Mouse (Mus musculus) brain, embryonic 14.5 days (tissue): ENCODE data around the gene Nit2. TPM values are rescaled to one million over a fixed set of nuclear protein-coding genes. Genes with fewer than 3 reads are reported as not detected.

ENCODE experiments used
- DNase-seq: peaks from one replicate; pipeline ENCODE4 v3.0.0-alpha.2; 2011; ENCODE audit warnings: low read depth
- CTCF ChIP-seq: fragments of 200-500 bp; IDR thresholded peaks from 2 replicates; pipeline ENCODE4 v1.5.1; 2012; ENCODE audit warnings: inconsistent platforms, mild to moderate bottlenecking, moderate library complexity, borderline replicate concordance; ENCODE audit not compliant: insufficient read depth, insufficient read length; ENCODE audit errors: extremely low read depth
- POLR2A ChIP-seq: fragments of 200-500 bp; IDR thresholded peaks from 2 replicates; pipeline ENCODE4 v1.6.1; 2012; ENCODE audit warnings: mild to moderate bottlenecking, inconsistent platforms, borderline replicate concordance; ENCODE audit not compliant: poor library complexity, insufficient read depth, insufficient read length, severe bottlenecking; ENCODE audit errors: extremely low read depth
- polyA plus RNA-seq: library from polyadenylated mRNA; depleted of rRNA; stranded (reverse); fragments of >200 nt; gene quantifications from 2 replicates; pipeline ENCODE4 v1.2.3, GENCODE M21; 2012; rRNA removed

Gene Nit2
- 20.9 and 23.8 TPM in 2 replicates for polyA plus RNA-seq

- peak; percentile 80 for TF ChIP-seq CTCF
- peak; percentile 60; the same call in 1 of the 2 replicates for TF ChIP-seq POLR2A
These were observed at the start of gene Nit2 for GRCm38 (mm10) chr16:57166611-57167513. Gene Nit2 (minus strand): TSS chr16:57167341.

DNA sequence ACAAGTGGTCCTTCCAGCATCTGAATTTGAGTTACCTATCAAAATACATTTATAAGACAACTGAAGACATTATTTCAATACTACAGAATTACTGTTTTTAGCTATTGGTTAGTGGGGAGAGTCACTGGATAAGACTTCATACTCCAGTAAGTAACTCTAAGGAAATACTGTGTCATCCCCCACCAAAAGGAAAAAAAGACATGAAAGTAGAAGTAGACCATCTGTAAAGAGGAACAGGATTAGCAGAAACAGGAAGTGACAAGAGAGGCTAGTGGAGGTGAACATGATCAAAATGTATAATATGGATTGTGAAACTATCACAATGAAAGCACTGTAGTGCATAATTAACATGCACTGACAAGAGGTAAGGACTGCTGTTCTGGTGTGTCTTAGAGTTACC, 48.8 kb upstream of the Nit2 start:
- no peak for DNase-seq

More at GRCm38 (mm10) chr16:57166611-57167513, at the start of gene Nit2:
- DNase-seq, result peak; percentile 96

DNA sequence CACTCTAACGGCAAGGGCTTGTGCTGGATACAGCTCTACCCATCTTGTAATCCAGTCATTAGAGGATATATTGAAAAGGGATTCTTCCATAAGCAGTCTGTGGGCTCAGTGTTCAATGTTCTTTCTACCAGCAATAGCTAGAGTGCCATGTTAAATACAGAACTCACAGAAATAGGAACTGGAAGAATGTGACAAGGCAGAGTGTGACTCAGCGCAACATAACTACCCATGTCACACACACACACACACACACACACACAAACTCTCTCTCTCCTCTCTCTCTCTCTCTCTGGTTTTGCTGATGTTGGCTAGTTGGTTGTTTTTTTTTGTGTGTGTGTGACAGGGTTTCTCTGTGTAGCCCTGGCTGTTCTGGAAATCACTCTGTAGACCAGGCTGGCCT, 43.9 kb upstream of the Nit2 start:
- DNase-seq, result no peak
- no peak for TF ChIP-seq CTCF

More for the DNA sequence above, 48.8 kb upstream of the Nit2 start:
- TF ChIP-seq CTCF (no peak), POLR2A (no peak)

GRCm38 (mm10) chr16:57208342-57208741, 41.2 kb upstream of the Nit2 start:
- no peak for DNase-seq
- TF ChIP-seq CTCF (no peak), POLR2A (no peak)

GRCm38 (mm10) chr16:57197281-57197680, 30.1 kb upstream of the Nit2 start:
- TF ChIP-seq CTCF (no peak), POLR2A (no peak)
- no peak for DNase-seq

GRCm38 (mm10) chr16:57196590-57196989, 29.4 kb upstream of the Nit2 start:
- TF ChIP-seq POLR2A, result no peak
- no peak for TF ChIP-seq CTCF
- DNase-seq, result no peak

- no peak for DNase-seq
- TF ChIP-seq CTCF (no peak), POLR2A (no peak)
These were observed 24.1 kb upstream of the Nit2 start for GRCm38 (mm10) chr16:57191214-57191613.

GRCm38 (mm10) chr16:57190390-57190789, 23.2 kb upstream of the Nit2 start:
- TF ChIP-seq POLR2A, result no peak
- TF ChIP-seq CTCF, result no peak
- no peak for DNase-seq

GRCm38 (mm10) chr16:57189493-57189892, 22.4 kb upstream of the Nit2 start:
- no peak for DNase-seq
- TF ChIP-seq POLR2A (no peak), CTCF (no peak)

- DNase-seq, result no peak
- no peak for TF ChIP-seq CTCF
- TF ChIP-seq POLR2A, result no peak
These were observed 19.5 kb upstream of the Nit2 start for GRCm38 (mm10) chr16:57186618-57187017.

- DNase-seq, result no peak
- no peak for TF ChIP-seq POLR2A
- TF ChIP-seq CTCF, result no peak
These were observed 14.9 kb upstream of the Nit2 start for GRCm38 (mm10) chr16:57182037-57182436.

DNA sequence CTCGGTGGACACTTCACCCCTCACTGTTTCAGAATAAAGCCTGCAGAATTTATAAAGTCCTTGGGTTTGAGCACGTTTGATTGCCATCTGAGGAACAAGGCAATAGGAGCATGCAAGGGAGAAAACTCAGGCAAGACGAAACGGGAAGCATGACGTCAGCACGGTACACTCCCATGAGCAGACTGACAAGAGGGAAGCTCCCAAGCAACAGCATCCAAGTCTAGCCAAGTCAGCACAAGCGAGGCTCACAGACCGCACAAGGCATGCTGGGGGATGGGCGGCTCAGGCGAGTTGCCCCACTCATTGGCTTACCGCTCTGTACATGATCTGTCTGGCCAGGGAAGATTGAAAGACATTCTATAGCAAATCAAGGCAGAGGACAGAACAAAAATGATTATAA, 14.0 kb upstream of the Nit2 start:
- no peak for DNase-seq
- TF ChIP-seq CTCF (no peak), POLR2A (no peak)
